Mouse (Mus musculus): Measurements from ENCODE around the gene Rap1b.
"Not testable (repeated sequence)": the region's sequence is repeated elsewhere in the genome, so short reads cannot be mapped to it uniquely, and the experiment has no call there.

The Rap1b gene

DNA sequence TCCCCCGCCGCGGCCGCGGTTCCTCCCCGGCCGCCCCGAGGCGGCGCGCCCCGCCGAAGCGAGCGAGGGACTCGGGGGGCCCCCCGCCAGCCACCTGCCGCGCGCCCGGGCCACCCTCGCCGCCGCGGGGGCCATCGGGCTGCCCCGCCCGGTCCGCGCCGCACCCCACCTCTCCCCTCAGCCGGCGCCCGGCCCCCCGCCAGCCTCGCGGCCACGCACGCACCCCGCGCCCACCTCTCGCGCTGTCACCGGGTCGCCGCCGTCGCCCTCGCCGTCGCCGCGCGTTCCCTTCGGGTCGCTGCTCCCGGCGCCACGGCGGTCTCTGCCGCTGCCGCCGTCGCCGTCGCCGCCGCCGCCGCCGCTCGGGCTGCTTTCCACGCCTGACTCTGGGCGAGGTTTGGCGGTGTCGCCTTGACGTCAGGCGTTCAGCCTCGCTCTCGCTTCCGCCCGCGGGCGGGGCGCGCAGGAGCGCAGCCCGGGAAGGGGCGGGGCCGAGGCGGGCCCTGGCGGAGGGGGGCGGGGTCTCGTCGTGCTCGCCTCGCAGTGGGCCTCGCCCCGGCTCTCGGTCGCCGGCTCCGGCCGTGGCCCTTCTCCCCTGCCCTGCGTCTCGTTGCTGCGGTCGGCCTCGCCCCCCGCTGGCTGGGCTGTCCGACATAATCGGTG is at the start of gene Rap1b:
Gene Rap1b, minus strand, starts transcription at position 439 of the 663 bp plus-strand sequence.
- DNase-seq (ENCODE audit: low spot score in 2 of 2), result peak; percentile 98 to 99

DNA sequence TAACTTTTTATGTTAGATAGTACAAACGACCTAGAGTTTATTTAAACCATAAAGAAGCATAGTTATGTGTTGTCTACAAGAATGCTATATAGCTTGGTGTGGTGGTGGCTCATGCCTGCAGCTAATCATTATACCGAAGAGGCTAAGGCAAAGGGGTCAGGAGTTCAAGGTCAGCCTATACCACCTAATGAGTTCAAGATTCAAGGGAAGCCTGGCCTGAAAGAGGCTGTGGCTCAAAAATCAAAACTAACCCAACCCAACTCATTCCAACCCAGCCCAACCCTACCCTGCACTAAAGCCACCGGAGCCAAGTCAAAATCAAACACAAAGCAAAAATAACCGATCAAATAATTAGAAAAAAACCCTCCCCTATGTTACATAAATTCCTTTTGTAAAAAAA is 49.4 kb upstream of the Rap1b start:
- no peak for DNase-seq (ENCODE audit: low spot score in 2 of 2)

GRCm38 (mm10) chr10:117894114-117895035 is 48.5 kb upstream of the Rap1b start:
- no peak for DNase-seq (ENCODE audit: low spot score in 2 of 2)

DNA sequence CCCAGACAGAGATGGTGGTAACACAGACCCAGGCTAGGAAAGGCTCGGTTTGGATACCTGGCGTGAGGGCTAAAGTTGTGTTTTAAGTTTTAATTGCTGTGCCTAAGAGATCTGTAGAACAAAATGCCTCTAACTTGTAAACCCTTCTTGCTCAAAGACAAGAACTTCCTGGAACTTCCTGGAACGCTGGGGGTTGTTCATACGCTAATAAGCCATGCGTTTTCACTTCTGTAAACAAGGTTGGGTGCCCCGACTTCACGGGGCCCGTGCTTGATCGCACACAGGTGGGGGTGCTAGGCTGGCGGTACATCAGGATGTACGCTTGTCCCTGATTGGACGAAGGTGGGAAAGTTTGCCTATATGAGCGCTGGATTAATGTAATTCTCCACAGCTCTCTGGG is 47.3 kb upstream of the Rap1b start:
- not testable (repeated sequence) for DNase-seq (ENCODE audit: low spot score in 2 of 2)

- no peak for DNase-seq (ENCODE audit: low spot score in 2 of 2)
Measured at GRCm38 (mm10) chr10:117891327-117891726, 45.5 kb upstream of the Rap1b start.

DNA sequence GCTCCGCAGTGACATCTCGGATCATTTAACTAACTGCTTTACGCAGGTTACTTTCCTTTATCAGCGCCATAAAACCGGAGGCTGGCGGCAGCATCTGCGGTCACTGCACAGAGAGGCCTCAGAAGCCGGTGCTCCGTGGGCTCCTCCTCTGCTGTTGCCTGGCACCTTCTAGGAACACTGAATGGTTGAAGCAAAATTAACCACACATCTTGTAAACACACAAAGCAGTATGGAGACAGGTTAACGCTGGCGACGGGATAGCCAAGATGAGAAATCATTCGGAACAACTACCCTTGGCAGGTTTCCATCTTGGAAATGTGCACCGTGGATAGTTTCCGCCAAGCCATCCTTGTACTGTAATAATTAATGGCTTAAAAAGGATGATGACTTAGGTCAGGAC is 43.0 kb upstream of the Rap1b start:
- DNase-seq (ENCODE audit: low spot score in 2 of 2), result no peak

DNA sequence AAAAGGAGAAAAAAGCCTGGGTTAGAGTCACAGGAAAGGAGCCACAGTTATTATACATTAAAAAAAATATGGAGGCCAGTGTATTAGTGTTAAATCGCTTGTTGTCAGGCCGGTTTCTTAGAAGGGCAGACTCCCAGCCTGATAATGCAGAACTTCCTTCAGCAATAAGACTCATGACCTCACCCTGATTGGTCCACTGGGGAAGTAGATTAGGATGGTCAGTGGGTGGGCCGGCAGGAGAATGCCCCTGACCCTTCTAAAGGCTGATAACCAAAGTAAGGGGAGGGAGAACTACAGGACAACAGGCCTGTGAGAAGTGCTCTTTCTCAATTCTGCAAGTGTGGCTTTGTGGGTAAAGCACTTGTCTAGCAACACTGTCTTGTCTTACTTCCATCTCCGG is 39.5 kb upstream of the Rap1b start:
- no peak for DNase-seq (ENCODE audit: low spot score in 2 of 2)

DNA sequence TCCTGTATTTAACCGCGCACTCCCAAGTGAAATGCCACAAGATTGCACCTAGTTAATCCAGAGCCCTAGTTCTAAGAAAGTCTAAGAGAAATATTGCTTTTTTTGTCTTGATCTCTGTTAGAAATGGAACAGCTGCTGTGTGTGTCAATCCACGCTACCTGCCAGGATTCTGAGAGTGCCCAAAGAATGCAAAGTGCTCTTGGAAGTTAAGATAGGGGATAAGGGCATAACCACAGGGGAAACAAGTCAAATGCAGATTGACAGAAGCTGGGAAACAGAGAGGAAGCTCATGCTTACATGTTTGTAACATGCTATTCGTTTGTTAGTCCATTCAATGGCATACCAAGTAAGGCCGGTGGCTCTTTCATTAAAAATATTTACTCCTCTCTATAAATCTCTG is 38.9 kb upstream of the Rap1b start:
- DNase-seq (ENCODE audit: low spot score in 2 of 2), result no peak

DNA sequence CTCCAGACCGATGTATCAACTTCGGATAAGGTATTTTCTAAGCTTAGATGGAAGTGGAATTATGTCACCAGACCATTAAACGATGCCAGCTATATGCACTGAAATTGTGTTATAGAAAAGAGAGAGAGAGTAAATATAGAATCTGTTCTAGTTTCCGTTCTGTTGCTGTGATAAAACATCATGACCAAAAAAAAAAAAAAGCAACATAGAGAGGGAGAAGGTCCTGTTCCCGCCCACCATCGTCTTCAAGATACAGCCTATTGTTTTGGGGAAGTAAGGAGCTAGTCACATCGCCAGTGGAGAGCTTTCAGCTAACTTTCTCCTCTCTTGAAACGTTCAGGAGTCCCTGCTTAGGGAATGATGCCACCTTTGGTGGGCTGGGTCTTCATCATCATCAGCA is 37.6 kb upstream of the Rap1b start:
- DNase-seq (ENCODE audit: low spot score in 2 of 2), result no peak

DNA sequence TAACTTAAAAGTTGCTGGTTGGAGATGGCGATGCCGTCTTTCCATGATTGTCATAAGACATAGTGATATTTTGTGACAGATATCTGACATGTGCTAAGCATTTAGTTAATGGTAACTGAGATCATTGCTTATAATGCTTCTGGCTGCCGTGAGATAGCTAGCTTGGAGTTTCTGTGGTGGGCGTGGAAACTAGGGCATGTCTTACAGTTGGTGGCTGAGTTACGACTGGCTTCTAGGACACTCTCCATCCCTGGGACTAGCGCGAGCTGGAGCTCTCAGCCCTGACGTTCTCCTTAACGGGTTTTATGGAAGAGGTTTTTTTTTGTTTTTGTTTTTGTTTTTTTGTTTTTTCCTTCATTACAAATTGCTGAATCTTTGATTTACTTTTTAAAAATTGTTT is 32.8 kb upstream of the Rap1b start:
- DNase-seq (ENCODE audit: low spot score in 2 of 2), result no peak

DNA sequence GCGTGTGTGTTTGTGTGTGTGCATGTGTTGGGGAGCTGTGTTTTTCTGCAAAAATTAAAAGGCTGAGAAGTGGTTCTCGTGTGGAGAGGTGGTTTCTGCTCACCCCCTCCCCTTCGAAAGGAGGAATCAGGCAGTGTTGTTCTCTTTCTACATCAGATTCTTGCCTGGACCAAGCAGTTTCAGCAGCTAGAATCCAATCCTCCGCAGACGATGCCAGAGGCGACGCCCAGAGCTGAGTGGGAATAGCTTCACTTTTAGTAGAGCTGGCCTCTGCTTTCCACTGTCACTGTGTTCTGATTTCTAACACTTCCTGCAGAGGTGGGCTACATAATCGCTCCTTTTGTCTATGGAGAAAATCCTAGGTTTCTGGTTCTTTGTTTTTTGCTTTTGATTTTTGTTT is 31.0 kb upstream of the Rap1b start:
- no peak for DNase-seq (ENCODE audit: low spot score in 2 of 2)

DNA sequence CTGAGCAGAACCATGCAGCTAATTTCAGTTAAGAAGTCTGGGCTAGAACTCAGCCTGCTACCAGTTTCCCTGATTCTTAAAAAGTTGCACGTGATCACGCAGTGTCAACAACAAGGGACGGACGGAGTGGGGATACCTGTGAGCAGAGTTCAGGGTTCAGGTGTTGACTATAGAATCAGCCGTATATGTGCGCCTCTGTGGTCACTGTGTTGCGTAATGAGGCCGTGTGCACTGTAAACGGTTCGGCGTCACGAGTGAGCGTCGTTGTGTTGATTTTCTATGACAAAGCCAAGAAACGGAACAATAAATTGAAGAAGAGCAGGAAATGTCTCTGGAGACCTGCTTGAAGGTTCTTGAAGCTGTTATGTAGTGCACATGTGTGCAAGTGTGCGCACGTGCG is 30.6 kb upstream of the Rap1b start:
- DNase-seq (ENCODE audit: low spot score in 2 of 2), result no peak

DNA sequence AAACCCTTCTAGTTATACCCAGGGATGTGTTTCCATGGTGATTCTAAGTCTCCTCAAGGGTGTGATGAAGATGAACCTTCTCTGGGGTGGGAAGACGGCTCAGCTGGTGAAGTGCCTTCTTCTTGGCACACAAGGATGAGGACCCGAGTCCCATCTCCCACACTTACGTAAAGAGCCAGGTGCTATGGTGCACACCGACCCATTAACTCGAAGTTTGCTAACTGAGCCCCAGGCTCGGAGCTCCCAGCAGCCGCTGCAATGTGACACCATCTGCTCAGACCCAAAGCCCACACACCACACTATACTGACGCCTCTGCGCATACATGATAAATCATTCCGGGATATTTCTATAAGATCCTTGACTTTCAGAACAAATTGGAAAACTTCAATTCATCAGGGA is 29.1 kb upstream of the Rap1b start:
- no peak for DNase-seq (ENCODE audit: low spot score in 2 of 2)

GRCm38 (mm10) chr10:117873952-117874351 is 28.1 kb upstream of the Rap1b start:
- no peak for DNase-seq (ENCODE audit: low spot score in 2 of 2)

GRCm38 (mm10) chr10:117872468-117872867 is 26.6 kb upstream of the Rap1b start:
- DNase-seq (ENCODE audit: low spot score in 2 of 2), result no peak

GRCm38 (mm10) chr10:117867301-117867700 is 21.5 kb upstream of the Rap1b start:
- no peak for DNase-seq (ENCODE audit: low spot score in 2 of 2)

- DNase-seq (ENCODE audit: low spot score in 2 of 2), result no peak
Measured at GRCm38 (mm10) chr10:117866641-117867040, 20.8 kb upstream of the Rap1b start.

DNA sequence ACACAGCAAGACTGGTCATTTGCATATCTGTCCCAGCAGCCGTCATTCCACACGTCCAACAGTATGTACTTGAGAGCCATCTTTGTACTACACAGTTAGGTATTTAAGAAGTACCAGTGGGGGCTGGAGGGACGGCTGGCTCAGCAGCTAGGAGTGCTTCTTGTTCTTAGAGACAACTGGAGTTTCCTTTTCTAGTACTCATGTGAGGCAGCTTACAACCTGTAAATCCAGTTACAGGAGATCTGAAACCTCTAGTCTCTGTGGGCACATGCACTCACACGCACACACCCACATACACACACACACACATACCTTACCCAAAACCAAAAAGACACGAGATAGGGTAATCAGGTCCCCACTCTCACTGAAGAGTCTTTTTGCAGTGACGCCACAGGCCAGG is 18.9 kb upstream of the Rap1b start:
- no peak for DNase-seq (ENCODE audit: low spot score in 2 of 2)

- no peak for DNase-seq (ENCODE audit: low spot score in 2 of 2)
Measured at GRCm38 (mm10) chr10:117864251-117864650, 18.4 kb upstream of the Rap1b start.

GRCm38 (mm10) chr10:117862014-117862580 is 16.3 kb upstream of the Rap1b start:
- no peak for DNase-seq (ENCODE audit: low spot score in 2 of 2)

DNA sequence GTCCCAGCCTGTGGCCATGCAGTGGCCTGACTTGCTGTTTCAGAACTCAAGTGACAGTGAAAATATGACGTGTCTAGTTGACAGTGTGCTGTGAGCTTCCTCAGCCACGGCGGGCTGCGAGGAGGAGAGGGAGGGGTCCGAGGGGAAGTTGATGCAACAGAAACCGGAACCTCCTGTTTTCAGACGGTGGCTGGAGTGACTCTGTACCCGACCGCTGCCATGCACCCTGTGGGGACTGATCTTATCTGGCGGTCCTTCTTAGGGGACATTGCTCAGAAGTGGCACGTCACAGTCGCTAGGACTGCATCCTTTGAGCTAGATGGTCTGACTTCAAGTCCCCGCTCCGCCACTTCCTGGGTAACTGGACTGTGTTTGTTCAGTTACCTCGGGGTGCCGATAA is 15.1 kb upstream of the Rap1b start:
- peak; percentile 64 to 82 for DNase-seq (ENCODE audit: low spot score in 2 of 2)

- DNase-seq (ENCODE audit: low spot score in 2 of 2), result no peak
Measured at GRCm38 (mm10) chr10:117860361-117860760, 14.5 kb upstream of the Rap1b start.

- DNase-seq (ENCODE audit: low spot score in 2 of 2), result no peak
Measured at GRCm38 (mm10) chr10:117859800-117860199, 14.0 kb upstream of the Rap1b start.
